Mouse (Mus musculus): ENCODE measurements around the gene Kl. TPM values are rescaled to one million over a fixed set of nuclear protein-coding genes. Genes with fewer than 3 reads are reported as not detected.

The Kl gene
- polyA plus RNA-seq (2012; rRNA removed), result 2.3 and 4.6 TPM in 2 replicates

GRCm38 (mm10) chr5:150952328-150952668 lies at the start of gene Kl:
Kl (plus strand) TSS chr5:150952607.

